ENCODE assay signal across 10 mouse cellular contexts in the genomic region with DNA sequence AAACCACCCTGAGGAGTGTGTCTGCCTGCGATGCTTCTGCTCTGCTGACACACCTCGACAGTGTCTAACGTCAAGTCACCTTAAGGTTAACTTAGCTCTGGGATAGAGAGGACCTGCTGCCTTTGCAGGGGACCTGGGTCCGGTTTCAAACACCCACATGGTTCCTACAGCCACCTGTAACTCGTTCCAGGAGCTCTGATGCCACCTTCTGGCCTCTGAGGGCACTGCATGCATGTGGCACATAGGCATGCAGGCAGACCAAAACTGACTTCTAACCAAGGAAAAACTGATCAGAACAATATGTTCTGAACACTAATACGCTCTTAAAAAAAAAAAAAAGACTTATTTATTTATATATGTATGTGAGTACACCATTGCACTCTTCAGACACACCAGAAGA. TPM values are rescaled to one million over a fixed set of nuclear protein-coding genes. Genes with fewer than 3 reads are reported as not detected.
A peak's percentile ranks its signal among the peaks of the same experiment; 100 is the strongest.
DNase-seq lines count a peak whose midpoint lies in the region; TF ChIP-seq lines count a peak whose summit lies in the region.
"Had no signal": no experiment of that assay in that cellular context is flagged by ENCODE, and none has a peak within 500 bp of the region (broad histone marks: within the 10 kb centered on the region; RNA-seq: fewer than 3 reads in every experiment).

No protein-coding gene starts in this region.

- peaks cover 0 to 19% of the 10 kb centered on the region in 2 experiments; a peak in 3 of 4 replicates for H3K4me1 ChIP-seq in ES-E14 (ENCODE audit: control insufficient read depth in 2 of 2, insufficient read depth in 2 of 2, low read length in 2 of 2, poor library complexity in 1 of 2)
- no peaks in the 10 kb centered on the region for H3K4me1 ChIP-seq in bone marrow, adult 2 months (ENCODE audit: control insufficient read depth, insufficient read depth, low read length)

- intact Hi-C loops in left cerebral cortex, postnatal 4 days (cut with DNase I) = loop anchor here (10.0 kb wide), 1 partner anchor 102 kb away; a partner anchor contains a TSS
- intact Hi-C loops in left cerebral cortex, postnatal 36 days (cut with DNase I) = no loop called here

- no peaks in the 10 kb centered on the region for H3K9me3 ChIP-seq in ES-E14 (ENCODE audit: control insufficient read depth, insufficient read depth, low read depth, low read length)

- WGBS in bone marrow, adult 2 months = 86% methylated on average over 6 of the region's 6 CpGs

- H3K4me3 ChIP-seq in ES-E14 (ENCODE audit: insufficient read depth in 1 of 2, low read depth in 1 of 2, low read length in 2 of 2, poor library complexity in 1 of 2, severe bottlenecking in 1 of 2) = peak overlapping the region in 1 of 2 experiments; percentile 18; a peak in 1 of 4 replicates
- H3K4me3 ChIP-seq in bone marrow, adult 2 months (replicated peaks; ENCODE audit: control insufficient read depth, low read depth, low read length) = no peak overlapping the region

- H3K9ac ChIP-seq in ES-E14 (ENCODE audit: insufficient read depth, low read depth, low read length, poor library complexity, severe bottlenecking) = peak overlapping the region; percentile 23; the same call in 1 of the 2 replicates
- H3K9ac ChIP-seq: hindbrain, embryonic 14.5 days had no signal

- peaks cover 15% of the 10 kb centered on the region for H3K36me3 ChIP-seq in ES-E14 (ENCODE audit: control insufficient read depth, insufficient read depth, low read length, poor library complexity, severe bottlenecking)

- no peak overlapping the region for H3K27ac ChIP-seq in ES-E14 (ENCODE audit: insufficient read depth, low read depth, low read length, poor library complexity, severe bottlenecking)
- H3K27ac ChIP-seq in bone marrow, adult 2 months (ENCODE audit: control insufficient read depth, insufficient read depth, low read depth, low read length, poor library complexity) = no peak overlapping the region
- H3K27ac ChIP-seq: hindbrain, embryonic 14.5 days; macrophage had no signal

- in situ Hi-C loops in ES-E14 (cut with MboI; ENCODE audit: low sequenced_read_pairs in 2 of 2, unreplicated experiment in 2 of 2) = no loop called here

- TF ChIP-seq CTCF in bone marrow, adult 2 months (IDR thresholded peaks at IDR 0.05; ENCODE audit: control insufficient read depth, insufficient read depth, low read length) = peak; percentile 59

- peak; percentile 19 for DNase-seq in left cerebral cortex, postnatal 4 days
- DNase-seq in left cerebral cortex, postnatal 36 days (ENCODE audit: low spot score in 2 of 2) = no peak
- no peak for DNase-seq in ES-E14 (ENCODE audit: low read depth, low spot score)
- peak; percentile 2 for DNase-seq in retina, postnatal 7 days (ENCODE audit: low read depth, low spot score)
- no peak for DNase-seq in layer of hippocampus, postnatal 25 days (ENCODE audit: extremely low spot score in 1 of 2, low spot score in 1 of 2)
- DNase-seq in layer of hippocampus, adult 9-11 months = no peak

- no peak for TF ChIP-seq POLR2A in bone marrow, adult 2 months (IDR thresholded peaks at IDR 0.05; ENCODE audit: borderline replicate concordance, control insufficient read depth, low read depth, low read length)

TF ChIP-seq in ES-E14, 5 proteins besides CTCF, POLR2A, EP300 and RAD21:
- TF ChIP-seq MAFK (IDR thresholded peaks at IDR 0.05; ENCODE audit: insufficient read depth, low read depth, low read length) = no peak

RNA-seq across cellular contexts. Expression of a gene that starts 7.5 kb away (rescaled TPM):
- total RNA-seq in left cerebral cortex, postnatal 4 days (2021) = 10 to 100 TPM; 41.2 to 42.9 TPM
- total RNA-seq in left cerebral cortex, postnatal 36 days (2021) = 10 to 100 TPM; 41.7 to 50.6 TPM
- total RNA-seq in ES-E14 (2012; rRNA removed) = 40.2 and 51.9 TPM in 2 replicates
- polyA plus RNA-seq in bone marrow, adult 2 months (2011; ENCODE audit: insufficient read depth, insufficient read length, low replicate concordance, missing spikeins) = 8.9 and 10.7 TPM in 2 replicates
- 10 to 100 TPM; 62.3 to 65.7 TPM for total RNA-seq in layer of hippocampus, postnatal 25 days (2021)

RNA-seq across cellular contexts. Expression of a gene that starts 29.4 kb away (rescaled TPM):
- not detected for total RNA-seq in left cerebral cortex, postnatal 4 days (2021)
- not detected for total RNA-seq in left cerebral cortex, postnatal 36 days (2021)
- not detected in 2 replicates for total RNA-seq in ES-E14 (2012; rRNA removed)
- not detected in 2 replicates for polyA plus RNA-seq in bone marrow, adult 2 months (2011; ENCODE audit: insufficient read depth, insufficient read length, low replicate concordance, missing spikeins)
- total RNA-seq in layer of hippocampus, postnatal 25 days (2021) = not detected
- polyA plus RNA-seq: hindbrain, embryonic 14.5 days; macrophage; stomach, embryonic 14.5 days had no signal

RNA-seq across cellular contexts. Expression of a gene that starts 43.1 kb away (rescaled TPM):
- total RNA-seq in left cerebral cortex, postnatal 4 days (2021) = under 1 TPM in 1 of 2 experiments, not detected in 1; 0.16 TPM
- total RNA-seq in left cerebral cortex, postnatal 36 days (2021) = under 1 TPM; 0.12 to 0.27 TPM
- total RNA-seq in ES-E14 (2012; rRNA removed) = 0.21 and 0.36 TPM in 2 replicates
- not detected in 2 replicates for polyA plus RNA-seq in bone marrow, adult 2 months (2011; ENCODE audit: insufficient read depth, insufficient read length, low replicate concordance, missing spikeins)
- 1 to 10 TPM; 1.8 to 2.7 TPM for total RNA-seq in layer of hippocampus, postnatal 25 days (2021)
- polyA plus RNA-seq: stomach, embryonic 14.5 days had no signal

RNA-seq across cellular contexts. Expression of a gene that starts 46.3 kb away (rescaled TPM):
- total RNA-seq in left cerebral cortex, postnatal 4 days (2021) = under 1 TPM; 0.14 to 0.20 TPM
- under 1 TPM; 0.15 to 0.25 TPM for total RNA-seq in left cerebral cortex, postnatal 36 days (2021)
- total RNA-seq in ES-E14 (2012; rRNA removed) = 0.11 and 0.13 TPM in 2 replicates
- not detected in 2 replicates for polyA plus RNA-seq in bone marrow, adult 2 months (2011; ENCODE audit: insufficient read depth, insufficient read length, low replicate concordance, missing spikeins)
- under 1 TPM; 0.22 to 0.45 TPM for total RNA-seq in layer of hippocampus, postnatal 25 days (2021)
- polyA plus RNA-seq: hindbrain, embryonic 14.5 days; macrophage had no signal

Comparison
In these comparisons a context has a peak if more than half of its experiments do, and no peak if none do; other contexts are left out.
1. DNase-seq: peak in left cerebral cortex, postnatal 4 days (single experiment) and retina, postnatal 7 days (single experiment); none in left cerebral cortex, postnatal 36 days (0 of 2), ES-E14 (single experiment), layer of hippocampus, postnatal 25 days (0 of 2) and layer of hippocampus, adult 9-11 months (single experiment).